Mouse (Mus musculus) liver, embryonic 14.5 days (tissue): ENCODE results near the gene Fem1b. TPM values are rescaled to one million over a fixed set of nuclear protein-coding genes. Genes with fewer than 3 reads are reported as not detected.

Experiments used
- ATAC-seq: fragments of 200-750 bp; cut with Nextera tagmentation; 2 replicates; pipeline ENCODE4 v1.8.0; 2017; ENCODE audit warnings: moderate number of reproducible peaks, mild to moderate bottlenecking, moderate library complexity; ENCODE audit not compliant: insufficient read depth
- DNase-seq, 3 experiments: peaks; one replicate each; pipeline ENCODE4 v3.0.0-alpha.2; 2012 to 2013; ENCODE audit warnings: low read depth in 3 of 3, low spot score in 3 of 3
- H3K27ac ChIP-seq: fragments of 300-500 bp; sonication (generic); 2 replicates; pipeline ENCODE4 v1.5.1; 2014; ENCODE audit warnings: moderate library complexity, mild to moderate bottlenecking, control low read depth, inconsistent platforms
- H3K27me3 ChIP-seq: fragments of 300-500 bp; sonication (generic); 2 replicates; pipeline ENCODE4 v1.6.1; 2014; ENCODE audit warnings: mild to moderate bottlenecking, low read length, moderate library complexity; ENCODE audit not compliant: control insufficient read depth, insufficient read depth
- H3K36me3 ChIP-seq: fragments of 300-500 bp; sonication (generic); replicated peaks from 2 replicates; pipeline ENCODE4 v1.6.1; 2014; ENCODE audit warnings: low read depth; ENCODE audit not compliant: control insufficient read depth, insufficient read depth
- H3K4me1 ChIP-seq, 2 experiments: fragments of 200-500 bp in 1 of 2; fragments of 300-500 bp in 1 of 2; sonication (generic) in 1 of 2; replicated peaks; 2 replicates each; pipeline ENCODE4 v1.6.1; 2012 to 2014; ENCODE audit warnings: antibody characterized with exemption in 1 of 2, inconsistent platforms in 1 of 2, low read length in 1 of 2; ENCODE audit not compliant: control insufficient read depth in 2 of 2, insufficient read depth in 2 of 2
- H3K4me2 ChIP-seq: fragments of 300-500 bp; sonication (generic); 2 replicates; pipeline ENCODE4 v1.6.1; 2014; ENCODE audit warnings: low read depth, mild to moderate bottlenecking, control low read depth, moderate library complexity
- H3K4me3 ChIP-seq, 2 experiments: fragments of 200-500 bp in 1 of 2; fragments of 300-500 bp in 1 of 2; sonication (generic) in 1 of 2; 2 replicates each; pipeline ENCODE4 v1.5.1; 2012 to 2014; ENCODE audit warnings: low read depth in 2 of 2, low read length in 2 of 2, mild to moderate bottlenecking in 2 of 2, control low read depth in 1 of 2, inconsistent platforms in 1 of 2, moderate library complexity in 1 of 2; ENCODE audit not compliant: insufficient read depth in 1 of 2
- H3K9ac ChIP-seq: fragments of 300-500 bp; sonication (generic); replicated peaks from 2 replicates; pipeline ENCODE4 v1.6.1; 2014; ENCODE audit warnings: mild to moderate bottlenecking, control low read depth, moderate library complexity
- H3K9me3 ChIP-seq: fragments of 300-500 bp; sonication (generic); 2 replicates; pipeline ENCODE4 v1.6.1; 2016; ENCODE audit warnings: low read length, mixed read lengths; ENCODE audit not compliant: control insufficient read depth
- CTCF ChIP-seq: IDR thresholded peaks from 2 replicates; pipeline ENCODE4 v1.5.1; 2016; ENCODE audit warnings: antibody characterized with exemption, low read depth, control low read depth
- EP300 ChIP-seq: IDR thresholded peaks from 2 replicates; pipeline ENCODE4 v1.6.1; 2016; ENCODE audit warnings: antibody characterized with exemption, low read depth
- WGBS: fragments of 180-500 bp; shearing (Covaris S2); extraction: QIAGEN DNeasy Blood & Tissue Kit; methylation state at CpG from one replicate; pipeline ENCODE4 v1.1.7; 2014; ENCODE audit not compliant: insufficient replicate concordance; 5-methylcytosine and 5-hydroxymethylcytosine counted together
- polyA plus RNA-seq, 2 experiments: library from polyadenylated mRNA; depleted of rRNA in 1 of 2; stranded (reverse) in 1 of 2; unstranded in 1 of 2; fragments of >200 nt; fragmentation: Nextera tagmentation in 1 of 2; extraction: Ambion mirVana in 1 of 2; gene quantifications; 2 replicates each; pipeline versions ENCODE4 v1.2.1 to v1.2.3; 2012 to 2014

Gene Fem1b
- polyA plus RNA-seq, 2 experiments = 8.2 to 12.5 TPM

GRCm38 (mm10) chr9:62777461-62777860, 34.3 kb downstream of the Fem1b start:
- TF ChIP-seq EP300 (no peak), CTCF (peak; percentile 86)
- H3K4me3 ChIP-seq = no peak overlapping the region
- H3K36me3 ChIP-seq = no peaks in the 10 kb centered on the region
- no peak overlapping the region for H3K27ac ChIP-seq
- WGBS = 6% methylated on average over 5 of the region's 5 CpGs
- no peaks in the 10 kb centered on the region for H3K27me3 ChIP-seq
- DNase-seq = peak; percentile 26 to 31 (median 29)
- no peaks in the 10 kb centered on the region for H3K9me3 ChIP-seq
- H3K4me2 ChIP-seq = no peak overlapping the region
- ATAC-seq = no peak
- no peaks in the 10 kb centered on the region for H3K4me1 ChIP-seq
- no peak overlapping the region for H3K9ac ChIP-seq

DNA sequence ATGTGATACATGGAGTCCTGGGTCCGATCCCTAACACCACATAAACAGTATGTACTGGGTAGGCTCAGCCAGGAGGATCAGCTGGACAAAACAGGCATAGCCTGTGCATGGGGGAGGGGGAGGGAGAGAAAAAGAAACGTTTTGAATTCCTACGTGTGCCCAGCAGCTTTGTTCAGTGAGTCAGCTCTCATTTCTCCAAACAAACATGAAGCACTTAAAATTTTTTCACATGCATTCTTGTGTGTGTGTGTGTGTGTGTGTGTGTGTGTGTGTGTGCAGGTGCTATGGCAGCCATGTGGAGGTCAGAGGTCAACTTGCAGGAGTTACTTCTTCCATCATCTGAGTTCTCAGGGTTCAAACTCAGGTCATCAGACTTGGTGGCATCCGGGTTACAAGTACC, 36.3 kb downstream of the Fem1b start:
- ATAC-seq (no peak), DNase-seq (no peak)
- no peak overlapping the region for H3K27ac ChIP-seq
- H3K4me2 ChIP-seq = no peak overlapping the region
- H3K4me3 ChIP-seq = no peak overlapping the region
- no peaks in the 10 kb centered on the region for H3K27me3 ChIP-seq
- H3K4me1 ChIP-seq = no peaks in the 10 kb centered on the region
- no peaks in the 10 kb centered on the region for H3K9me3 ChIP-seq
- no peak for TF ChIP-seq EP300
- TF ChIP-seq CTCF = no peak
- no peaks in the 10 kb centered on the region for H3K36me3 ChIP-seq
- no peak overlapping the region for H3K9ac ChIP-seq
- WGBS = 46% methylated on average over 4 of the region's 4 CpGs

- Histone ChIP-seq H3K36me3 (no peaks in the 10 kb centered on the region), H3K9me3 (no peaks in the 10 kb centered on the region), H3K4me2 (no peak overlapping the region), H3K27ac (no peak overlapping the region), H3K4me3 (no peak overlapping the region), H3K9ac (no peak overlapping the region), H3K27me3 (no peaks in the 10 kb centered on the region), H3K4me1 (no peaks in the 10 kb centered on the region)
- ATAC-seq = no peak
- WGBS = 58% methylated on average over 8 of the region's 8 CpGs
- no peak for DNase-seq
- no peak for TF ChIP-seq EP300
- TF ChIP-seq CTCF = no peak
These were observed 39.0 kb downstream of the Fem1b start for GRCm38 (mm10) chr9:62772746-62773145.

DNA sequence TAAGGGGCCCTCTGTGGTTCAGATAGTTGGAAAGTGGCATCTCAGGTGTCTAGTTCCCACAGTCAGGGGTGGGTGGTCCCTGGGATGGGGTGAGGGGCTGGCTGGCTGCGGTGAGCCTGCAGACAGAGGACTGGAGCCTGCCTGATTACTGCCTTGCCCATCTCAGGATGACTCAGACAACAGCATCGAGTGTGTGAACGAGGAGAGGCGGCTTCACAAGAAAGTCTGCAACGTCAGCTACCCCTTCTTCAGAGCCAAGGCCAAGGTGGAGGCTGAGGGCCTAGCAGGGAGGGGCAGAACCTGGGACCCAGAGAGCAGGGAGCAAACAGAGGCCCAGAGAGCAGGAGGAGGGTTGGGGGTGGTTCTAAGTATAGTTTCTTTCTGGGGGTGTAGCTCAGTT, 43.4 kb downstream of the Fem1b start:
- DNase-seq (no peak), ATAC-seq (no peak)
- Histone ChIP-seq H3K27ac (no peak overlapping the region), H3K9ac (no peak overlapping the region), H3K4me3 (no peak overlapping the region), H3K27me3 (no peaks in the 10 kb centered on the region; the same call in 1 of the 2 replicates), H3K4me1 (no peaks in the 10 kb centered on the region), H3K36me3 (no peaks in the 10 kb centered on the region), H3K9me3 (no peaks in the 10 kb centered on the region), H3K4me2 (no peak overlapping the region)
- WGBS = 63% methylated on average over 5 of the region's 5 CpGs
- TF ChIP-seq EP300 (no peak), CTCF (no peak)

GRCm38 (mm10) chr9:62767464-62767863, 44.3 kb downstream of the Fem1b start:
- no peaks in the 10 kb centered on the region for H3K9me3 ChIP-seq
- H3K9ac ChIP-seq = no peak overlapping the region
- H3K27ac ChIP-seq = no peak overlapping the region
- DNase-seq (no peak), ATAC-seq (no peak)
- H3K4me3 ChIP-seq = no peak overlapping the region
- no peaks in the 10 kb centered on the region for H3K4me1 ChIP-seq
- H3K36me3 ChIP-seq = no peaks in the 10 kb centered on the region
- TF ChIP-seq EP300 = no peak
- no peak for TF ChIP-seq CTCF
- 64% methylated on average over 17 of the region's 17 CpGs for WGBS
- H3K27me3 ChIP-seq = no peaks in the 10 kb centered on the region; the same call in 1 of the 2 replicates
- H3K4me2 ChIP-seq = no peak overlapping the region

- DNase-seq (no peak), ATAC-seq (no peak)
- WGBS = 49% methylated on average over 4 of the region's 4 CpGs
- Histone ChIP-seq H3K9me3 (no peaks in the 10 kb centered on the region), H3K27me3 (no peaks in the 10 kb centered on the region; the same call in 1 of the 2 replicates), H3K27ac (no peak overlapping the region), H3K36me3 (no peaks in the 10 kb centered on the region), H3K4me2 (no peak overlapping the region), H3K4me3 (no peak overlapping the region), H3K9ac (no peak overlapping the region), H3K4me1 (no peaks in the 10 kb centered on the region)
- TF ChIP-seq EP300 (no peak), CTCF (no peak)
These were observed 46.4 kb downstream of the Fem1b start for GRCm38 (mm10) chr9:62765346-62765745.
